Mouse (Mus musculus) thymus, postnatal 10 days (tissue): ENCODE measurements around the gene Mtmr11.

Experiments
- DNase-seq, 2 experiments: peaks; one replicate each; pipeline ENCODE4 v3.0.0; 2021; ENCODE audit warnings: low spot score in 2 of 2

Gene Mtmr11

GRCm38 (mm10) chr3:96161869-96162840 is at the start of gene Mtmr11:
Mtmr11 (plus strand) TSS chr3:96162004.
- DNase-seq: no peak

- no peak for DNase-seq
Observed at GRCm38 (mm10) chr3:96113251-96113650, 48.6 kb upstream of the Mtmr11 start.

- DNase-seq: no peak
Observed at GRCm38 (mm10) chr3:96118142-96118541, 43.7 kb upstream of the Mtmr11 start.

GRCm38 (mm10) chr3:96118702-96119101 is 43.1 kb upstream of the Mtmr11 start:
- no peak for DNase-seq

- DNase-seq: no peak
Observed at GRCm38 (mm10) chr3:96124235-96124634, 37.6 kb upstream of the Mtmr11 start.

GRCm38 (mm10) chr3:96128128-96128527 is 33.7 kb upstream of the Mtmr11 start:
- DNase-seq: no peak

- no peak for DNase-seq
Observed at GRCm38 (mm10) chr3:96132478-96132877, 29.3 kb upstream of the Mtmr11 start.

- no peak for DNase-seq
Observed at GRCm38 (mm10) chr3:96133327-96133905, 28.4 kb upstream of the Mtmr11 start.

GRCm38 (mm10) chr3:96135011-96135410 is 26.8 kb upstream of the Mtmr11 start:
- DNase-seq: no peak

GRCm38 (mm10) chr3:96147950-96148349 is 13.9 kb upstream of the Mtmr11 start:
- DNase-seq: peak; percentile 18 to 62

GRCm38 (mm10) chr3:96151836-96152235 is 10.0 kb upstream of the Mtmr11 start:
- no peak for DNase-seq

GRCm38 (mm10) chr3:96152611-96153010 is 9.2 kb upstream of the Mtmr11 start:
- no peak for DNase-seq

- no peak for DNase-seq
Observed at GRCm38 (mm10) chr3:96155501-96155900, 6.3 kb upstream of the Mtmr11 start.

- DNase-seq: no peak
Observed at GRCm38 (mm10) chr3:96159820-96160219, 2.0 kb upstream of the Mtmr11 start.

GRCm38 (mm10) chr3:96160222-96160802 is 1.5 kb upstream of the Mtmr11 start:
- DNase-seq: no peak

GRCm38 (mm10) chr3:96160803-96161516 is 844 bp upstream of the Mtmr11 start:
- no peak for DNase-seq

- DNase-seq: no peak
Observed at GRCm38 (mm10) chr3:96163040-96163439, 1.2 kb downstream of the Mtmr11 start.

- DNase-seq: no peak
Observed at GRCm38 (mm10) chr3:96168466-96169158, 6.8 kb downstream of the Mtmr11 start.

GRCm38 (mm10) chr3:96170276-96170675 is 8.5 kb downstream of the Mtmr11 start:
- no peak for DNase-seq

- DNase-seq: peak in 1 of 2 experiments; percentile 23
Observed at GRCm38 (mm10) chr3:96170976-96171545, 9.3 kb downstream of the Mtmr11 start.

- DNase-seq: no peak
Observed at GRCm38 (mm10) chr3:96171583-96172196, 9.9 kb downstream of the Mtmr11 start.
